Mouse (Mus musculus) cerebellum, adult 11 months (tissue): ENCODE measurements around the gene Defb30.

Source experiments
- DNase-seq: peaks from one replicate; pipeline ENCODE4 v3.0.0; 2022

Defb30 gene

GRCm38 (mm10) chr14:63049910-63050370, at the start of gene Defb30:
Gene Defb30, minus strand, starts transcription at chr14:63049960.
- DNase-seq, result no peak

- DNase-seq, result no peak
These were observed 17.9 kb upstream of the Defb30 start for GRCm38 (mm10) chr14:63067708-63068107.

GRCm38 (mm10) chr14:63066630-63067310, 17.0 kb upstream of the Defb30 start:
- DNase-seq, result peak; percentile 41

- no peak for DNase-seq
These were observed 15.6 kb upstream of the Defb30 start for GRCm38 (mm10) chr14:63065391-63065790.

- no peak for DNase-seq
These were observed 12.4 kb upstream of the Defb30 start for GRCm38 (mm10) chr14:63062184-63062583.

- DNase-seq, result no peak
These were observed 10.6 kb upstream of the Defb30 start for GRCm38 (mm10) chr14:63060361-63060760.

GRCm38 (mm10) chr14:63054729-63055128, 5.0 kb upstream of the Defb30 start:
- DNase-seq, result peak; percentile 89

GRCm38 (mm10) chr14:63050769-63051168, 1.0 kb upstream of the Defb30 start:
- peak; percentile 23 for DNase-seq

- DNase-seq, result no peak
These were observed 3.1 kb downstream of the Defb30 start, which contains the start of gene Defb42 for GRCm38 (mm10) chr14:63046691-63047090. Gene Defb42, plus strand, starts transcription at chr14:63046991.

- DNase-seq, result no peak
These were observed 29.1 kb downstream of the Defb30 start for GRCm38 (mm10) chr14:63020524-63021156.

GRCm38 (mm10) chr14:63014667-63015066, 35.1 kb downstream of the Defb30 start:
- DNase-seq, result no peak

GRCm38 (mm10) chr14:63013082-63013481, 36.7 kb downstream of the Defb30 start:
- no peak for DNase-seq

GRCm38 (mm10) chr14:63011471-63011870, 38.3 kb downstream of the Defb30 start, which contains the start of gene Defb43:
Gene Defb43, plus strand, starts transcription at chr14:63011771.
- no peak for DNase-seq

- no peak for DNase-seq
These were observed 47.2 kb downstream of the Defb30 start for GRCm38 (mm10) chr14:63002588-63002987.

GRCm38 (mm10) chr14:62998977-62999376, 50.8 kb downstream of the Defb30 start:
- DNase-seq, result no peak

GRCm38 (mm10) chr14:62997777-62998176, 52.0 kb downstream of the Defb30 start, which contains the start of gene Defb47:
Gene Defb47, plus strand, starts transcription at chr14:62998077.
- no peak for DNase-seq

- no peak for DNase-seq
These were observed 57.8 kb downstream of the Defb30 start for GRCm38 (mm10) chr14:62991849-62992510.

GRCm38 (mm10) chr14:62991271-62991670, 58.5 kb downstream of the Defb30 start:
- DNase-seq, result no peak

- no peak for DNase-seq
These were observed 65.3 kb downstream of the Defb30 start, which contains the start of gene Defb48 for GRCm38 (mm10) chr14:62984410-62984809. Gene Defb48, minus strand, starts transcription at chr14:62984510.
